Mouse (Mus musculus) bone marrow macrophage, adult 2 months (primary cell): ENCODE data around the gene Chst15.

Experiments
- CTCF ChIP-seq: IDR thresholded peaks from 2 replicates; pipeline ENCODE4 v1.5.1; 2012; ENCODE audit warnings: low read depth, mild to moderate bottlenecking, low read length, moderate library complexity
- POLR2A ChIP-seq: IDR thresholded peaks from 2 replicates; pipeline ENCODE4 v1.6.1; 2012; ENCODE audit warnings: mild to moderate bottlenecking, low read depth, low read length, borderline replicate concordance

- TF ChIP-seq POLR2A (no peak), CTCF (no peak)
Measured at GRCm38 (mm10) chr7:132270364-132270763, 46.7 kb downstream of the Chst15 start.
